Mouse (Mus musculus) stomach, postnatal 0 days (tissue): ENCODE data around the gene Gse1.

ENCODE experiments used
- CTCF ChIP-seq: IDR thresholded peaks from 2 replicates; pipeline ENCODE4 v1.5.1; 2016; ENCODE audit warnings: antibody characterized with exemption, low read depth, mild to moderate bottlenecking, moderate library complexity
- EP300 ChIP-seq: optimal IDR thresholded peaks from 2 replicates; pipeline ENCODE3; 2016; ENCODE audit warnings: antibody characterized with exemption

DNA sequence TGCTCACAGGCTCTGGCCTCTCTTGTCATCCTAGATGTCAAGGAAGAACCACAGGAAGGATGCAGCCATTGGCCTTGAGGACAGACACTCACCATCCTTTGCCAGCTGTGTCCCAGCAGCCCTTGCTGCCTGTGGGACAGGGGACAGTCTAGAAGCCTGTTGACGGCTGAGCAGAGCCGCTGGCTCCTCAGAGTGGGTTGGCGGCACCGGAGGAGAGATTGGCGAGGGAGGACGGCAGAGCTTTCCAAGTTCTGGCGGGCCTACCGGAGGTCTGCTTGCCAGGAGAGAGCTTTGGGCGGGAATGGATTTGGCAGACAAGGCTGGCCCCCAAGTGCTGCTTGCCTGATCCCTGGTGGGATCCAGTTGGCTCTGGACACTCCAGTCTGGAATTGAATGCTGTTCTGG lies 165.6 kb downstream of the Gse1 start:
- TF ChIP-seq EP300, result no peak
- TF ChIP-seq CTCF, result no peak
